Mouse (Mus musculus) erythroid progenitor cell, adult 5-6 weeks (primary cell): Measurements from ENCODE around the gene Gfi1b. TPM values are rescaled to one million over a fixed set of nuclear protein-coding genes. Genes with fewer than 3 reads are reported as not detected.

ENCODE experiments used
- ATAC-seq: replicated peaks from 2 replicates; pipeline ENCODE4 v1.8.0; 2016; ENCODE audit warnings: moderate number of reproducible peaks, mild to moderate bottlenecking, moderate TSS enrichment, inconsistent platforms; ENCODE audit not compliant: poor library complexity, low FRiP score, severe bottlenecking
- total RNA-seq, 2 experiments: library from RNA; stranded (forward) in 1 of 2; stranded (reverse) in 1 of 2; fragments of 150-400 nt in 1 of 2; fragments of 186-747, 209-891 nt in 1 of 2; gene quantifications; 2 replicates each; pipeline versions ENCODE4 v1.2.3 to v1.2.4; 2015 to 2017; ENCODE audit warnings: low replicate concordance in 2 of 2

The Gfi1b gene
- total RNA-seq, 2 experiments from 2014 or later = 88.3 to 130 TPM

DNA sequence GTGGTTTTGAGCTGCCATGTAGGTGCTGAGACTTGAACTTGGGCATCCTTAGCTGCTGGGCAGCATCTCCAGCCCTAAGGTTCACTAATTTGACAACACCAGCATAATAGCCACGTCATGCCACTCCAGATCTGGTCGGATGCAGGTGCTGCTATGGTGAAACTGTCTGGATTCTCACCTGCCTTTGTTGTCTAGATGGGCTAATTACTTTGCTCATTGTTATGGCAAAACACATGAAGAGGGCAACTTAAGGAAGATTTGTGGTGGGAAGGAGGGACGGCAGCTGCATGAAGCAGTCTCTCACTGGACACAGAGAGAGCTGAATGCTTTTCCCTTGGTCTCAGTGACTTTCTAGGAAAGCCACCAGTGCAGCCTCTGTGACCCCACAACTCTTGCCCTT lies 4.3 kb upstream of the Gfi1b start:
- ATAC-seq = no peak

DNA sequence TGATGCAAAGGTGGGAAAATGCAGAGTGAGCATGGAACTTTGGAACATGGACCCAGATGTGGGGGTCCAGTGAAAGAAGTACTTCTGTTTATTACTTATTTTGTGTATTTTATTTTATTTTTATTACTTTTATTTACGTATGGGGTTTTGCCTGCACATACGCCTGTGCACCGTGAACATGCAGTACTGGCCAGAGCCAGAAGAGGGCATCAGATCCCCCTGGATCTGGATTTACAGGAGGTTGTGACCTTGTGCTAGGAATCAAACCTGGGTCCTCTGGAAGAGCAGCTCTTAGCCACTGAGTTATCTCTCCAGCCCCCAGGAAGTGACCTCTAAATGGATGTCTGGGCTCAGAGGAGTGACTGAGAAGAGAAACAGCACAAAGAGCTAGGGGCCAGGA lies 3.1 kb upstream of the Gfi1b start:
- no peak for ATAC-seq

DNA sequence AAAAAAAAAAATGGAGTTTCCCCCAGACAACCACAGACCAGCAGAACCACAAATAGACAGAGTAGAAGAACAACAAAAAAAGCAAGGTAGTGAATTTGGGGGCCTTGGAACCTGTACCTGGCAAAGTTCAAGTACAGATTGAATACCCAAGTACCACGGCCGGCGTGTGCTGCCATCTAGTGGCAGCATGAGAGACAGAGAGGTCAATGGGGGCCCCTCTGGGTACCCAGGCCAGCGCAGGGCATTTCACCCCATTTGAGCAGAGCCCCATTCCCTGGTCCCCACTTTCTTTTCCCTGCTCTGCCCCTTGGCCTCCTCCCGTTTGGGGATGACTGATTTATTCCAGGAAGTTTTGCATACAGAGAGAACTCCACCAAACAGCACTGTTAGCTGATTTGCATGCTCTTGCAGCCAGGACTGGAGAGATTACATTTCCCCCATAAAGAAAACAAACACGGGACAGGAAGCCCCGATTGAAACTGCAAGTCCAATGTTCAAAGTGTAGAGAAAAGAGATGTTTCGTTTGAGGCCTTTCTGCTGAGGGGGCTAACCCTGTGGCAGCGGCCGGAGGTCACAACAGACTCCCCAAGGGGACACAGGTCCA lies 841 bp upstream of the Gfi1b start:
- peak; percentile 69 for ATAC-seq

DNA sequence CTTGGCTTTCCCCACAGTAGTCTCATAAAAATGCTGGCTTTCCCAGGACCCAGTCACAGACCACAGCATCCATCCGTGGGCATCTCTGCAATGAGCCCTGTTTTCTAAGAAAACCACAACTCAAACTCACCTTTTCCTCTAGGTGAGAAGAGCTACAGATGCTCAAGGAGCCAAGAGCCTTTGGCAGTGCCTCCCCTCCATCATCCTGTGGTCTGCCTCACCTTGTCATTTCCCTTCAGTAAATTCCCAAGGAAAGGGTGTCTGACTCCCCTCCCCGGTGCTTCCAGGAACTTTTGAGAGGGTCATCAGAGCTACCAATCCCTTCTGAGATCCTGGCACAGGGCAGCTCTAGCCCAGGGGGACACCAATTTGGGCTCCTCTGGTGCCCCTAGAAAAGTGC lies 671 bp downstream of the Gfi1b start:
- ATAC-seq = no peak

DNA sequence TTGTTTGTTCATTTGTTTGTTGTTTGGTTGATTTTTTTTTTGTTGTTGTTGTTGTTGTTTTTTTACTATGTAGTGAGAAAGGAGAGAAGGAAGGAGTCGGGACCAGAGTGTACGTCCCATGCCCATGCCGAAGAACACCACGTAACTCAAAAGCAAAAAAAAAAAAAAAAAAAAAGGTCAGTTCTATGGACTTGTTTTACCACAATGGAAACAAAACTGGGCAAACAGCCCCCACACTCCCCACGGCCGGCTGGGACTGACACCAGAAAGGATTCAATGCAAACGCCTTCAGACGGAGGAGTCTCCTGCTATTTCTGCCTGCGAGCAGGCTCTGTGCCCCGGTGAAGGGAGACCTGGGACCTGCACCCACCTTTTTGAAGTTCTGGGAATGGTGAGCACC lies 1.3 kb downstream of the Gfi1b start:
- ATAC-seq = no peak

DNA sequence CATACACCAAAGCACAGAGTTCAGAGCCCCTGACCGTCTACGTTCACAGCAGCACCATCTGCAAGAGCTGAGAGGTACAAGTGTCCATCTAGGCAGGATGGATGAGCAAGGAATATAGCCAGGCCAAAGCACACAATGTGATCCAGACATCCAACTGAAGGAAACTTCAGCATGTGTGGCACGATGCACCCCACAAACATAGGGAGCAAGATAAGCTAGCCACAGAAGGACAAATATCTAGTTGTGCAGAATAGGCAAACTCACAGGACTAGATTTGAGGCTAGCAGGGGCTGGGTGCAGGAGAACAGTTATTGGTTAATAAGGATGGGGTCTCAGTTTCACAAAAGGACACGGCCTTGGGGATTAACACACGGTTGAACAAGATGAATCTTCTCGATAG lies 2.4 kb downstream of the Gfi1b start:
- no peak for ATAC-seq

DNA sequence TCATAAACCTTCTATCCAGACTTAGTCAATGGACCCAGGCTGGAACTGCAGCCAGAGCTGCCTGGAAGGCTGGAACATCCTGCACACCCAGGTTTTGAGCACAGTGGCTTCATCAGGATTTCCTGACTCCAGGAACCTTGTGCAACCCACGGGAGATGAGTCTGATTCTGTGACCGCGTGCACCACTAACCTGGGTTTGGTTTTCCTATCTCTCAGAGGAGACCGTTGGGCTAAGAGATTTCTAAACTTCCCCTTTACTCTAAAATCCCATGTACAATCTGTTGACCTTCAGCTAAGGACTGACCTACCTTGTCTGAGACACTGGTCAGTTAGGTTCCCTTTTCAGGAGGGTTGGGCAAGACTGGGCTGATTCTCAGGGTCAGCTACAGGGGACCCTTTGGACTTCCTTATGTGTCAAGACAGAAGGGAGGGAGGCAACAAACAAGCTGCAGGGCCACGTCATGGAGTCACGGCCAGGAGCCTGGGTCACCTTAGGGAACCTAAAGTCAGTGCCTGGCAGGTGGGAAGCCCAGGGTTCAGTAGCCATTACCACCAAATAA lies 2.9 kb downstream of the Gfi1b start:
- no peak for ATAC-seq

DNA sequence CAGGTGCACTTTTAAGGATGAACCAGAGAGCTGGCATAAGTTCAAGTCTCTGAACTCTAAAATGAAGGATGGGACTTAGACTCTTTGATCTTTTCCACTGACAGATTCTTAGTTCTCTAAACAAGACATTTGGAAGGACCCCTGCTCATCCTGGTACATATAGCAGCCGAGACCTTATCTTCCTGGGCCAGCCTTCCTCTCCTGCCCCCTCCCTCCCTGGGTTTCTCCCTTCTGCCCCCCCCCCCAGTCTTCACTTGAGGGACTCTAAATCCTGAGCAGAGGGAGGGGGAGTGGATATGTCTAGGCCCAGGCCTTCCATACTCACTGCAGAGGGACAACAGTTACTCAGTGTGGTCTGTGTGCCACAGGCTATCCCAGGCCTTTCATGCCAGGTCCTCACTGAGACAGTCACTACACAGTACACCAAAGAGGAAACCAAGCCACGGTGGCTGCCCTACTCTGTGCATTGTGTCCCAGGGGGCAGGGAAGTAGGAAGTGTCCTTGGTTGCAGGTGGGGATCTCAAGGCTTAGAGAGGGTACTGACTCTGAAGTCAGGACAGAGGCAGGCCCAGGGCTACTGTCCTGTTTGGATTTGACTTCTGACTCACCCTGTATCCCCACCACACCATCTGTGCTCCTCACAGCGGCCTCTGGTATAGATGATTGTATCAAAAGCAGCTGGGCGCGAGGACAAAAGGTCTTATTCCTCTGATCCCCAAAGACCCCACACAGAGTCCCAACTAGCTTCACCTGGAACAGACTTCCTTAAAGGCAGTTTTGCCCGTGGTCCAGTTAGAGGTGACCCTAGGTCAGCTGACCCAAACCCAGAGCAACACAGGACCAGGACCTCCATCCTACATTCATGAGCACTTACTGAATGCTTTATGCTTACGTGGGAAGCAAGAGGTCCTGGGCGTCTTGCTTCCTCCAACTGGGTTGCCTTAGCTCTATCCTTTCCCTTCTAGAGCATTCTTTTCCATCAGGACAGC lies 4.0 kb downstream of the Gfi1b start:
- no peak for ATAC-seq

DNA sequence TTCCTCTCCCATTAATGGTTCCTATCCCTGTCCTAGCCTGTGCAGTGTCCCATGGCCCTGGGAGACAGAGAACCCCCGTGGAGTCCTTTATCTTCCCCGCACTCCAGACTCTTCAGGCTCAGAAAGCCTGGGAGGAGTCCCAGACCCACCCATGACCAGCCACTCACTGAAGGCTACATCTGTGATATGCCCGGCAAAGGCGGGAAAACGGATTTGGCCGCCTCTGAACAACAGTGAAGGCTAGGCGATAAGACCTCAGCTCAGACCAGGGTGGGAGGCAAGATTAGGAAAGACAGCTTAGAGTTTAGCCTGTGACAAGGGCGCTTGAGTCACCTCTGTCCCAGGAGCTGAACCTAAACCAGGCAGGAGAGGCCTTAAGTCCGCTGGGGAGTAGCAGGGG lies 4.9 kb downstream of the Gfi1b start:
- ATAC-seq = peak; percentile 77

DNA sequence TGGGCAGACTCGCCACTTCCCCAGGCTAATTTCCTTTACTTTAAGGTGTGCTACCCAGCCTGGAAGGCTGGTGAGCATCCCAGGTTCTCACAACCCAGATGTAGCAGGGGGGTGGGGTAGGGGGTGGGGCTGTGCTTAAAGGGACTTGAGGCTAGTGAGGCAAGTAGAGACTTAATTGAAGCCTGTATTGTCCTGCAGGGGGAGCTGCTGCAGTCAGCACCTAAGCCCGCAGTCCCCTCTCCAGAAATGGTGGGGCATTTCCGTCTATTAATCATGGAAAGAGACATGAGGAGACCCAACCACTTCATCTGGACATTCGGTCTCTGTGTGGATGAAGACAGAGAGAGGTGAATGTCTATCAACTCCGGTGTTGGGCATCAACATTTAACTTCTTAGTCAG lies 5.4 kb downstream of the Gfi1b start:
- ATAC-seq = peak; percentile 44

DNA sequence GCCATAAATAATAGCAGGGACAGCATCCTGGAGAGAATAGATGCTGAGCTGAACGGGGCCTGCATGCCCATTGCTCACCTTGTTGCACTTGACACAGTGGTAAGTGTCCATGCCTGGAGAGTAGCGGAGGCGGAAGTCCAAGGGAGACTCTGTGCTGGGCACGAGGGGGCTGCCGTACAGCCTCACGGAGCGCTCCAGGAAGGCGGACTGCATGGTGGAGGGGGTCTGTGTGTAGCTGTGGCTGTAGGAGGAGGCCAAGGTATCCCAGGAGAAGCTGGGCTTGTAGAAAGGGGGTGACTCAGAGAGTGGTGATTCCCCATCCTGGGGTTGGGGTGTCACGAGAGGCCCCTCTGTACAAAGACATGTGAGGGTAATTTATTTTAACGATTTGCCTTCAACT lies 8.2 kb downstream of the Gfi1b start:
- no peak for ATAC-seq

DNA sequence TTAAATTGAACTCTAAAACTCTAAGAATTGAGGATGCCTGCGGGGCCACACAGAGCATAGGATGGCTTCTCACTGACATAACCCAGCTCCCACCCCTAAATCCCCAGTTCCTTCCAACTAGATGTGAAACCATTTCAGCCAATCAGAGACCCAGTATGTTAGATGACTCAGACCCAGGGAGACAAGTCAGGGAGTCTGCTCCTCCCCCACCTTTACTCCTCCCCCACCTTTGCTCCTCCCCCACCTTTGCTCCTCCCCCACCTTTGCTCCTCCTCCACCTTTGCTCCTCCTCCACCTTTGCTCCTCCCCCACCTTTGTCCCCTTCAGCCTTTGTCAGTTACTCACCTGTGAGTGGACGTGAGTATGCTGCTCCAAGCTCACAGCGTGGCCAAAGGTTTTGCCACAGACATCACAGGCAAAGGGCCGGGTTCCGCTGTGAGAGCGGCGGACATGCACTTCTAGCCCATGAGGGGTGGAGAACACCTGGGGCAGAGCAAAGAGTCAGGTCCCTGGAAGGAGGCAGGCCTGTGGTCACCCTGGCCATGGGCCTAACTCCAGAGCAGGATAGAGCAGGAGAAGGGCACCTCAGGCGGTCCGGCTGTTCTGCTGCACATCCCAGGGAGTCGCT lies 9.2 kb downstream of the Gfi1b start:
- ATAC-seq = no peak

DNA sequence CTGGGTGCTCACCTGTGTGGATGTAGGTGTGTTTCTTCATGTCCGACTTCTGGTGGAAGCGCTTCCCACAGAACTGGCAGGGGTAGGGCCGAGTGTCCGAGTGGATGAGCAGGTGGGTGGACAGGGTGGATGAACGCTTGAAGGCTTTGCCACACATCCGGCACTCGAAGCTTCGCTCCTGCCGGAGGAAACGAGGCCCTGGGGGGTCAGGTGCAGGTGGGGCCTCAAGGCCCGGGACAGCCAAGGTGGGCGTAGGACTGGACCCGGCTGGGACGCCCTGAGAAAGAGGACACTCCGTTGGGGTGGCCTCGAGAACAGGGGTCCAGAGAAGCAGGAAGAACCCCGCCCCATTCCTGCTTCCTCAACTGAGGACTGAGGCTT lies 10.4 kb downstream of the Gfi1b start:
- ATAC-seq = no peak

DNA sequence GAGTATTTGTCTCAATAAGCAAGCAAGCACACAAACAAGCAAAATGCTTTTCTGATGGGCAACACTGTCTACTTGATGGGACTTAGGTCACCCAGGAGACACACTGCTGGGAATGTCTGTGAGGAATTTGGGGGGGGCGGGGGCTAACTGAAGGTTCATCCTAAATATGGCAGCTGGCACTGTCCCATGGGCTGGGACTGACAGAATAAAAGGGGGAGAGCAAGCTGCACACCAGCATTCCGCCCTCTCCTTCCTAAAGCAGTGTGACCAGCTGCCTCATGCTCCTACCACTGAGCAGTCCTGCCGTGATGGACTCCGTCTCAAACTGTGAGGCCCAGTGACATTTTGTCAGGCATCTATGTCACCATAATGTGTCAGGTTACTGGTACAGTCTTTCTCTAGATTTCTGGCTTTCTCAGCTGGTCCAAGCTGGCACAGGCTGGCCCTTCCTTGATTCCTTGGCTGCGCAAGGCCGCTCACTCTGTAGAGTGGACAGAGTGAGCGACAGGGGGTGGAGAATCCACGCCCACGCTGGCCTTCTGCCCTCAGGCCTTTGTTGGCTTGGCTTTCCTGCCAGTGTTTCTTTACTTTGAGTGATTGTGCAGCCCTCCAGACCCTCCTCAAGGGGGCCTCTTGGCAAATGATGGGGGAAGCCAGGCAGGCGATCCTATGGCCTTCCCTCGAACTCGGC lies 10.9 kb downstream of the Gfi1b start:
- no peak for ATAC-seq

DNA sequence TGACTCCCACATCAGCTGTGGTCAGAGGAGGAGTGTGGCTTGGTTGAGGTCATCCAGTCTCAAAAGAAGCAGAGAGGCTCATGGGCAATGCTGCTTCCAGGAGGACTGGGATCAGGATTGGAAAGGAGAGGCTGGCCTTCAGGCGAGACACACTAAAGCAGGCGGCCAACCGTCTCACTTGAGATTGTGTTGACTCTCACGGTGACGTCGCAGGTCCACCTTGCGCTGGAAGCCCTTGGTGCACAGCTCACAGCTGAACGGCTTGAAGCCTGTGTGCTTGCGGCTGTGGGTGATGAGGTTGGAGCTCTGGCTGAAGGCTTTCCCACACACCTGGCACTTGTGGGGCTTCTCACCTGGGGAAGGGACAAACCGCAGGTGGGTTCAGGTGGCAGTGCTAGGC lies 11.9 kb downstream of the Gfi1b start:
- ATAC-seq = no peak

DNA sequence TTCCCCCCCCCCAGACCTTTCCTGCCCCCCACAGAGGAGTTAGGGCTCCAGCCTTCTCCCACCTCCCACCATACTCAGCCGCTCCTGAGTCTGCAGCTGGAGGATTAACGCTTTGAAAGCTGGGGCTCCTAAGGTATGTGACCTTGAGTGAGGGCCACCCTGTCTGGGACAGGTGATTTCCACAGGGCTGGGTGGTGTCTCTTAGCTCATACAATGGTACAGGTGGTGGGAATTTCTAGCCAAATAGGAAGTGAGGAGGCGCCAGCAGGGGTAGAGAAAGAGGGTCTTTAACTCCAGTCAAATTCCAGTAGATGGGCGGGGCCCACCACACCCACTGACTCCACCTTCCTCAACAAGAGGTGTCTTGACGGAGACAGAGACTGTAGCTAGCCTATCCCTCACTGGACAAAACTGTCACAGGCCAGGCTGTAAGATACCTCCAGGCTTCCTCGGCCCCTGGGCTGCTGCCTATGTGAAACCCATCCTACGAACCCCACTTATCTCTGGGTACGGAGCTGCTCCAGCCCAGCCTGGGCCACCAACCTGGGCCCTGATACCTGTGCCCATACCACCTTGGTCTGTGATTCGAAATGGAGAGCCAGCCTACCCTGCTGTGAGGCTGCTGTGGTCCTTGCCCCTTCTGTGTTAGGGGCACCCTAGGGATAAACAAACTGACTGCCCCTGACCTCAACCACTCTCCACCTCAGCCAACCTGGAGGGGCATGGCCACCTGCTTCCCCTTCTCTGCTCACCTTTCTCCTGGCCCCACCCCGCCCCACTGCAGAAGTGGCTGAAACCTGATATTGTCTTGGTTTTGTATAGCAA lies 14.2 kb downstream of the Gfi1b start:
- peak; percentile 72 for ATAC-seq

DNA sequence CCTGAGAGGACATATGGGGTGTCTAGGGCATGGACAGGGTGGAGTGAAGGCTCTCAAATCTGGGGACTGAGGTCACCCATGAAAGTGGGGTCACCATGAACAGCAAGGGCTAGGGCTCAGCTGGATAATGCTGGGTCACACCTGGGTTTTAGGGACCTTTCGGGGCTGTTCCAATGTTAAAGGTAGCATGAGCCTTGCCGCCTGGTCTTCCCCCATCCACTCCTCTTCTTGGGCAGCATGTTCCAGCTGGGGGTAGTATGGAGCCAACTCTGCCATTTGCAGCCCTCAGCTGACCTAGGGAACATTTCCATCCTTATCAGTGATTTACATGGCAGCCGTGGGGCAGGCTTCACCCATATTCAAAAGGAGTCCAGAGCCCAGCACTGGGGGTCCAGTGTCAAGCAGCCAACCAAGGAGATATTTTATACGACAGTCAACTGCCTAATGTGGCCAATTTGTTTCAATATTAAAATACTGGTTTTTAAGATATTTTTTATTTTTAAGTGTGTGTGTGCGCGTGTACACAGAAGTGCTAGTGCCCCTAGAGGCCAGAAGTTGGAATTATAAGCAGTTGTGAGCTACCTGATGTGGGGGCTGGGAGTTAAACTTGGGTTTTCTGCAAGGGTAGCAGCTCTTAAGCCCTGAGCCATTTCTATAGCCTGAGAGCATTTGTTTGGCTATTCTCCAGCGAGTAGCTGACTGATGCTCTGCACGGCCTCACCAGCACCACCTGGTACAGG lies 15.0 kb downstream of the Gfi1b start:
- ATAC-seq = peak; percentile 43; the same call in 1 of the 2 replicates

DNA sequence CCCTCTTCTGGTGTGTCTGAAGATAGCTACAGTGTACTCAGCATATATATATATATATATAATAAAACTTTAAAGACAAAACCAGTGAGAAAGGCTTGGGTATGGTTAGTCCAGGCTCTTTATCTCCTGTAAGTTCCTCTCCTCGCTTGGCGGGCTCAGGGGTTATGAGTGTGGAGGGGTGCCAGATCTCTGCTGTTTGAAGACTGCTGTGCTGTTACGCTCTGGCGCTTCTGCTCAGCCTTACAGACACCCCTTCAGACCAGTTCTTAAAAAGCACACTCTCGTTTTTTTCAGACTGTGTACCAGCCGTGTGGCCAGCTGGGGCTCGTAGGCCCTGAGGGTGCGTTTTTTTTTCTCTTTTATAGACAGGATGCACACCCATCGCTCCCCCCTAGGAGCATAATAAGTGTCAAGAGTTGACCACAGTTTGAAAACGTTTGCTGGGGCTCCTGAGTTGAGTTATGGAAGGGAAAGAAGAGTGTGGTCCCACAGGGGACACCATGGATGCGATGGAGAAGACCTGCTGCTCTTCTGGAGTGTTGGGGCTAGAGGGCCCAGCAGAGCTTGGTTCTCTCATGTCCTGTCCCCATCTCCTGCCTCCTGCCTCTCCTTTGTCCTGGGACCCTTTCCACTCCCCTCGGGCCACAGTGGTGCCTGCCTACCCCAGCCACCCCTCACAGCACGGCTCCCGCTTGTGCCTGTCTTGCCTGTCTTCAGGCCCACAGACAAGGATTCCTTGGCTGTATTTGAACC lies 15.8 kb downstream of the Gfi1b start:
- ATAC-seq = no peak
